Mouse (Mus musculus) hindbrain, embryonic 15.5 days (tissue): ENCODE data around the gene Fcgr4. TPM values are rescaled to one million over a fixed set of nuclear protein-coding genes. Genes with fewer than 3 reads are reported as not detected.

Experiments
- ATAC-seq: fragments of 200-750 bp; cut with Nextera tagmentation; 2 replicates; pipeline ENCODE4 v1.8.0; 2017; ENCODE audit warnings: low read depth, moderate number of reproducible peaks, moderate TSS enrichment; ENCODE audit not compliant: low FRiP score
- H3K27ac ChIP-seq: fragments of 300-500 bp; sonication (generic); replicated peaks from 2 replicates; pipeline ENCODE4 v1.5.1; 2015; ENCODE audit warnings: mild to moderate bottlenecking, inconsistent platforms
- H3K27me3 ChIP-seq: fragments of 300-500 bp; sonication (generic); 2 replicates; pipeline ENCODE4 v1.6.1; 2015; ENCODE audit warnings: control low read depth, inconsistent platforms
- H3K36me3 ChIP-seq: fragments of 300-500 bp; sonication (generic); 2 replicates; pipeline ENCODE4 v1.6.1; 2015; ENCODE audit warnings: control low read depth, inconsistent platforms
- H3K4me1 ChIP-seq: fragments of 300-500 bp; sonication (generic); replicated peaks from 2 replicates; pipeline ENCODE4 v1.6.1; 2015; ENCODE audit warnings: control low read depth, inconsistent platforms
- H3K4me2 ChIP-seq: fragments of 300-500 bp; sonication (generic); 2 replicates; pipeline ENCODE4 v1.6.1; 2015; ENCODE audit warnings: moderate library complexity, mild to moderate bottlenecking, inconsistent platforms
- H3K4me3 ChIP-seq: fragments of 300-500 bp; sonication (generic); 2 replicates; pipeline ENCODE4 v1.5.1; 2015; ENCODE audit warnings: mild to moderate bottlenecking, inconsistent platforms
- H3K9ac ChIP-seq: fragments of 300-500 bp; sonication (generic); 2 replicates; pipeline ENCODE4 v1.6.1; 2015; ENCODE audit warnings: inconsistent platforms
- H3K9me3 ChIP-seq: fragments of 300-500 bp; sonication (generic); 2 replicates; pipeline ENCODE4 v1.6.1; 2016; ENCODE audit warnings: control low read depth, inconsistent platforms
- WGBS: fragments of 180-500 bp; shearing (Covaris S2); methylation state at CpG from one replicate; pipeline ENCODE4 v1.1.7; 2015; 5-methylcytosine and 5-hydroxymethylcytosine counted together
- polyA plus RNA-seq: library from polyadenylated mRNA; unstranded; fragments of >200 nt; fragmentation: Nextera tagmentation; extraction: Ambion mirVana; gene quantifications from 2 replicates; pipeline ENCODE4 v1.2.1, GENCODE M21; 2015

Fcgr4 gene
- polyA plus RNA-seq, 1 experiment from 2014 or later, result 0.27 TPM

DNA sequence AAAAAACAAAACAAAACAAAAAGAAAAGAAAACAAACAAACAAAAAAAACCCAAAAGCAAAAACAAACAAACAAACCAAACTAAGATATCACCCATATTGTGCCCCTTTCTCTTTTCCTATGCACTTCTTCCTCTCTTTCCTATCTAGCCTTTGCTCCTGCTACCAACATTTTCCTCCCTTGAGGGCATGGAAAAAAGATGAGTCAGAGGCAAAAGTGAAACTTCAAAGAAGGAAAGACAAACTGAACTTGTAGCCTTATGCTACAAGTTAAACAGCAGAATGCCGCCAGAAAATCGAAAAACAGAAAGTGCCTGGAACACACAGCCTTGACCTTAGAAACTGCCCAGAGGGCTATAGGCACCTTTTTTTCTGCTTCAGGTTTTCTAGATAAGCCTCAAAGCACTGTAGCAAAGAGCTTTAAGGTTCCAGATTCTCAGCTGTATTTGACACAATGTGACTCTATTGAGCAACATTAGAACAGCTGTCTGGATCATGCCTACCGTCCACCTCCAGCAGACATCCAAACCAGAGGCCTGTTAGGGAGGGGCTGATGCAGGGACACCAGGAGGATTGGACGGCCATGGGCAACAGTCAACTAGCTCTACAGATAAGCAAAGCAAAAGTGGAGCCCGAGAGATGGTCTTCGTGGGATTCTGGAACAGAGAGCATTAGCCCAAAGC is 1.9 kb upstream of the Fcgr4 start:
- WGBS, result 88% methylated on average over 6 of the region's 6 CpGs

DNA sequence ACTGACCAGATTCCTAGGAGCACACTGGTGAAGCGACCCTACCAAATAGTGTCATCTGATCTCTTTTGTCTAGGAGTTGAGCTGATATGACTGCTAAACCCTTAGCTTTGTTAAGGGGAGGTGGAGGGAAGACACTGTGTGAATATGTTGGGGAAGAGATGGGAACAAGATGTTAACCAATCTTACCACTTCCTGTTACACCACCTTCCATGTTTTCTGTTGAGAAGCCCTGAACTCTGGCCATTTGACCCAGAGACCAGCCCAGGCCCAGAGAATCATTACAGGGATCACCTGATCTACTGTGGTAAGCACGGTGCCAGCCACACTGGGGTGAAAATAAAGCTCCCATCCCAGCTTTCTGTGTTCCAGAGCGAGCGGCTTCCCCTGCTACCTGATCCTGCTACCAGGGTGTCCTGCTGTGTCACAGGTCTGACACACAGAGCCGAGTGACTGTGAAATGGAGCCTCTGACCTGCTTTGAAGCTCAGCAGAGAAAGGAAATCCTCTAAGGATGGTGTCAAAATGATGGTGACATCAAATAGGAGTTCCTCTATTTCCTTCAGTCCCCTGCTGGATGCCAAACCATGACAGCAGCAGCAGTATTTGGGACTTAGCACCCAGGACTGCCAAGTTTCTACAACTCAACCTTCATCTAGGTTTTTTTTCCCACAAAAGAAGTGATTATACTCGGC is 1.1 kb upstream of the Fcgr4 start:
- no peak overlapping the region for H3K4me3 ChIP-seq
- no peaks in the 10 kb centered on the region for H3K27me3 ChIP-seq
- no peaks in the 10 kb centered on the region for H3K4me1 ChIP-seq
- no peak overlapping the region for H3K27ac ChIP-seq
- no peak for ATAC-seq
- no peak overlapping the region for H3K4me2 ChIP-seq
- H3K9ac ChIP-seq, result no peak overlapping the region
- H3K9me3 ChIP-seq, result no peaks in the 10 kb centered on the region
- 66% methylated on average over 6 of the region's 6 CpGs for WGBS
- no peaks in the 10 kb centered on the region for H3K36me3 ChIP-seq

More for the DNA sequence above, 1.9 kb upstream of the Fcgr4 start:
- Histone ChIP-seq H3K36me3 (no peaks in the 10 kb centered on the region), H3K4me2 (no peak overlapping the region), H3K27ac (no peak overlapping the region), H3K4me3 (no peak overlapping the region), H3K9ac (no peak overlapping the region), H3K4me1 (no peaks in the 10 kb centered on the region), H3K27me3 (no peaks in the 10 kb centered on the region), H3K9me3 (no peaks in the 10 kb centered on the region)
- ATAC-seq, result no peak

DNA sequence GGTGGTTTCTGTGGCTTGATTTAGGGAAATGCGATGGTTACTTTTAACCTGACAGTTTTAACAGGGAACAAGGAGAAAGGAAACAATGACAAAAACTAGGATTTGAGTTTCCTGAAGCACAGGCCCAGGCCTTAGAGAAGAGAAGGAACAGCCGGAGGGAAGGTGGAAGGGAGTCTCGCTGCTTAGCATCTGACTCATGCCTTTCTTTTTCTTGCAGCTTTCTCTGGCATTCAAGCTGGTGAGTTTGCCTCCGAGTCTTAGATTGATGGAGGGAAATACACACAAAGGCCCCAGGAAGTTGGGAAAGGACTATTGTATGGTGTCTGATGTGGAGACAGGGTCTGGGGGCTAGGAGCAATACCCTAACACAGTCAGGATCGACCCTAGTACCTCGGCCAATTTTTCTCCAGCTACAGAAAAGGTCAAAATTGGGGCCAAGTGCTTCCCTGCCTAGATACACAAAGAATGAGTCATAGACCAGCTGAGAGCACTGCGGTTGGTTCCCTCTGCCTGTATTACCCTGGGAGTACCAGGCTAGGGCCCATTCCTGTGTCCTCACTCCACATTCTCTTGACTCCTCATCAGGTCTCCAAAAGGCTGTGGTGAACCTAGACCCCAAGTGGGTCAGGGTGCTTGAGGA is 711 bp downstream of the Fcgr4 start:
- no peaks in the 10 kb centered on the region for H3K27me3 ChIP-seq
- no peaks in the 10 kb centered on the region for H3K36me3 ChIP-seq
- H3K4me1 ChIP-seq, result no peaks in the 10 kb centered on the region
- WGBS, result 67% methylated on average over 7 of the region's 7 CpGs
- no peak overlapping the region for H3K4me2 ChIP-seq
- H3K9me3 ChIP-seq, result no peaks in the 10 kb centered on the region
- no peak overlapping the region for H3K9ac ChIP-seq
- no peak overlapping the region for H3K4me3 ChIP-seq
- ATAC-seq, result no peak
- H3K27ac ChIP-seq, result no peak overlapping the region

DNA sequence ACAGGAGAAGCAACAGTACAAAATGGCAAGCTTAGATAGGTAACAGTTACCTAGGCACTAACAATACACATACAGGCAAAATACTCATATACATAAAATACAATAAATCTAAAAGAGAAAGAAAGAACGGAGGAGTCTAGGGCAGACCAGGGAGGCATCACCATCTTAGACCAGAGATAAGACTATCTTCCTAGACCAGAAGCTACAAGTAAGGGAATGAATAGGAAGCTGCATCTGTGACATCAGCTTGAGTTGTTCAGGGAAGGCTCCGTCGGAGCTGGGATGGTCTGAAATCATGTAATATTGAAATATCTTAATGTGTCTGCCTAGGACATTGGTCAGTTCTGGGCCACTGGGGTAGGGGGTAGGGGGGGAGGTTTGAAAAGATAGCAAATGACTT is 13.0 kb downstream of the Fcgr4 start:
- no peak overlapping the region for H3K27ac ChIP-seq
- no peak overlapping the region; the same call in 1 of the 2 replicates for H3K4me3 ChIP-seq
- H3K4me2 ChIP-seq, result no peak overlapping the region
- ATAC-seq, result no peak
- no peak overlapping the region for H3K9ac ChIP-seq
- peaks cover 20% of the 10 kb centered on the region for H3K27me3 ChIP-seq
- 86% methylated on average over 3 of the region's 3 CpGs for WGBS
- no peaks in the 10 kb centered on the region for H3K9me3 ChIP-seq
- H3K4me1 ChIP-seq, result peaks cover 29% of the 10 kb centered on the region
- no peaks in the 10 kb centered on the region for H3K36me3 ChIP-seq

DNA sequence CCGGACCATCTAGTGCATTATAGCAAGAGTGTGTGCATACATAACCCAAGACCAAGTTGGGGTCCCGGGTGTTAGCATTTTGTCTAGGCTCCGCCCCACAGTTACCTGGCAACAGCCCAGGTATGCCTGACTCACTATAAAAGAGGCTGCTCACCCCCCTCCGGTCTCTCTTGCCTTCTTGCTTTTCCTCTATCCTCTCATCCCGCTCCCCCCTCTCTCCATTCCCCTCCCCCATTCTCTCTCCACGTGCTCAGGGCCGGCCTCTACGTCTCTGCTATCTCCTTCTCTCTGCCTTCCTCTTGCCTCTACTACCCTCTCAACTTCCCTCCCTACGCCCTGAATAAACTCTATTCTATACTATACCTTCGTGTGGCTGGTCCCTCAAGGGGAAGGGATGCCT is 14.0 kb downstream of the Fcgr4 start:
- Histone ChIP-seq H3K27me3 (peaks cover 20% of the 10 kb centered on the region), H3K36me3 (no peaks in the 10 kb centered on the region), H3K9ac (peak overlapping the region; percentile 40), H3K4me1 (peaks cover 29% of the 10 kb centered on the region), H3K9me3 (no peaks in the 10 kb centered on the region), H3K4me3 (peak overlapping the region; percentile 50), H3K27ac (no peak overlapping the region), H3K4me2 (peak overlapping the region; percentile 68)
- peak; percentile 29; the same call in 1 of the 2 replicates for ATAC-seq
- WGBS, result 3% methylated on average over 10 of the region's 10 CpGs

DNA sequence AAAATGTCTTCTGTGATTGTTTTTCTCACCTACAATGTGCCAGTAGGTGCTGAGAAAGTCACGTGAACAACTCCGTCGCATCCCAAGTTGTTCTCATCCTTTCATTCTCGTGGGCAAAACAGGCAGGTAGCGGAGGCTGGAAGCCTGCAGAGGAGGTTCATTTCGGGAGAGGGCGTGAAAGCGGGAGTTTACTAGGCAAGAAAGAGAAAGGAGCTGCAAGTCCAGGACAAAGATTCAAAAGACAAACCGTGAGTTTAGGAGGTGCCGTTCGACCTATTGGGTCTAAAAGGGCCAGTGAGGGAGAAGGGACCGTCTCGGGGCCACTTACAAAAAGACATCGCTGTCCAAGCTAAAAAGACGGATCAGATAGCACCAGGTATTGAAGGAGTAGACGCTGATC is 14.5 kb downstream of the Fcgr4 start:
- Histone ChIP-seq H3K4me3 (peak overlapping the region; percentile 50), H3K36me3 (no peaks in the 10 kb centered on the region), H3K9ac (peak overlapping the region; percentile 40), H3K4me1 (peaks cover 29% of the 10 kb centered on the region), H3K9me3 (no peaks in the 10 kb centered on the region), H3K27ac (0 out of 2 replicates have a peak overlapping the region, but pooled peaks have one; percentile 32), H3K4me2 (peak overlapping the region; percentile 68), H3K27me3 (peaks cover 20% of the 10 kb centered on the region)
- ATAC-seq, result peak; percentile 2; the same call in 1 of the 2 replicates
- 0% methylated on average over 16 of the region's 16 CpGs for WGBS

DNA sequence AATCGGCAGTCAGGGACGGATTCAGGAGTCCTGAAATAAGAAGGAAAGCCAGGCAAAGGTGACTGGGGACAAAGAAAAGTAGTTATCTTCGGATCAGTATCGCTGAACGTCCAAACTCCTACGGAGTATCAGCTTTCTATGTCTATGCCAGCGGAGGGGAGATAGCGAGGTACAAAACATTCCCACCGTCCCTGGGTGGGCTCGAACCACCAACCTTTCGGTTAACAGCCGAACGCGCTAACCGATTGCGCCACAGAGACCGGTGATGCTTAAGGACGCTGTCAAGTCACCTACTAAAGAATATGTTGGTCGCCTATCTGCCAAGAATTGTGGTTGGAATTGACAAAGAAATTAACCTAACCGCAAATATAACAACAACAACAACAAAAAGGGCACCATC is 15.0 kb downstream of the Fcgr4 start:
- Histone ChIP-seq H3K4me2 (peak overlapping the region; percentile 68), H3K4me3 (peak overlapping the region; percentile 50), H3K27me3 (peaks cover 20% of the 10 kb centered on the region), H3K4me1 (peaks cover 29% of the 10 kb centered on the region), H3K9me3 (no peaks in the 10 kb centered on the region), H3K27ac (0 out of 2 replicates have a peak overlapping the region, but pooled peaks have one; percentile 32), H3K9ac (peak overlapping the region; percentile 40), H3K36me3 (no peaks in the 10 kb centered on the region)
- under 1% methylated on average over 20 of the region's 20 CpGs for WGBS
- peak; percentile 77 for ATAC-seq

DNA sequence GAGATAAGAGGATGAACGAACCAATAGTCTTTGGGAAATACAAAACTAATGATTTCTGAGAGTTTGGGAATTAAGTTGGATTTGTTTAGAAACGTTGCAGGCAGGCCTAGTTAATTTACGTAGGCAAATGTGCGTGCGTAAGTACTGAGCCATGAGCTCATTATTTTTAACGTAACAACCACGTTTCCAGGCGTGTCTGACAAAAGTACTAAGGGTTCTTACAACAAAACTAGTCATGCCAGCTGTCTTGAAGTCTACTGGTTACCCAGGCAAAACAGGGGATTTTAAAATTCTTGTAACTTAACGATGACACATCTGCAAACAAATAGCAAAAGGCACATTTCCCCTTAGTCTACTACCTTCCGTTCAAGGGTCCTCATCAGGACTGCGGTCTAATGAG is 15.5 kb downstream of the Fcgr4 start:
- 8% methylated on average over 11 of the region's 11 CpGs for WGBS
- ATAC-seq, result no peak
- Histone ChIP-seq H3K27ac (no peak overlapping the region), H3K4me2 (peak overlapping the region; percentile 68), H3K9ac (0 out of 2 replicates have a peak overlapping the region, but pooled peaks have one; percentile 32), H3K9me3 (no peaks in the 10 kb centered on the region), H3K36me3 (no peaks in the 10 kb centered on the region), H3K4me3 (peak overlapping the region; percentile 50), H3K27me3 (peaks cover 20% of the 10 kb centered on the region), H3K4me1 (peaks cover 29% of the 10 kb centered on the region)

DNA sequence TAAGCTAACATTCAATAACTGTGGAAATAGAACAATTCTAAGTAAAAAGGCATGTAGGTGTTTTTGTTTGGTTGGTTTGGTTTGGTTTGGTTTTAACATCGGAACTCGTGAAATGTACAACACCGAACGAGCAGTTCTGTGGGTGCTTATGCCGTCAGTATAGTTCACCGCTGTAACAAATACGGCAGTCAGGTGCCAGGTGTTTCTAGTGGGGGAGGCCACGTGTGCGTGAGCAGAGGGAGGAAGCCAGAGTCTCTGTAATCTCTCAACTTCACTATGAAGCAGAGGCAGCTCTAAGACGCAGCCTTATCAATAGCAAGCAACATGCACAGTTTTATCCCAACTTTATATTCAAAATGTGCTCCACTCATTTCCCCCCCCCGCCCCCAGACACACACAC is 16.9 kb downstream of the Fcgr4 start:
- no peak overlapping the region for H3K9ac ChIP-seq
- peaks cover 29% of the 10 kb centered on the region for H3K4me1 ChIP-seq
- no peaks in the 10 kb centered on the region for H3K36me3 ChIP-seq
- H3K9me3 ChIP-seq, result no peaks in the 10 kb centered on the region
- peak overlapping the region; percentile 68 for H3K4me2 ChIP-seq
- peaks cover 19% of the 10 kb centered on the region for H3K27me3 ChIP-seq
- ATAC-seq, result no peak
- no peak overlapping the region; the same call in 1 of the 2 replicates for H3K4me3 ChIP-seq
- WGBS, result 56% methylated on average over 11 of the region's 11 CpGs
- no peak overlapping the region for H3K27ac ChIP-seq

DNA sequence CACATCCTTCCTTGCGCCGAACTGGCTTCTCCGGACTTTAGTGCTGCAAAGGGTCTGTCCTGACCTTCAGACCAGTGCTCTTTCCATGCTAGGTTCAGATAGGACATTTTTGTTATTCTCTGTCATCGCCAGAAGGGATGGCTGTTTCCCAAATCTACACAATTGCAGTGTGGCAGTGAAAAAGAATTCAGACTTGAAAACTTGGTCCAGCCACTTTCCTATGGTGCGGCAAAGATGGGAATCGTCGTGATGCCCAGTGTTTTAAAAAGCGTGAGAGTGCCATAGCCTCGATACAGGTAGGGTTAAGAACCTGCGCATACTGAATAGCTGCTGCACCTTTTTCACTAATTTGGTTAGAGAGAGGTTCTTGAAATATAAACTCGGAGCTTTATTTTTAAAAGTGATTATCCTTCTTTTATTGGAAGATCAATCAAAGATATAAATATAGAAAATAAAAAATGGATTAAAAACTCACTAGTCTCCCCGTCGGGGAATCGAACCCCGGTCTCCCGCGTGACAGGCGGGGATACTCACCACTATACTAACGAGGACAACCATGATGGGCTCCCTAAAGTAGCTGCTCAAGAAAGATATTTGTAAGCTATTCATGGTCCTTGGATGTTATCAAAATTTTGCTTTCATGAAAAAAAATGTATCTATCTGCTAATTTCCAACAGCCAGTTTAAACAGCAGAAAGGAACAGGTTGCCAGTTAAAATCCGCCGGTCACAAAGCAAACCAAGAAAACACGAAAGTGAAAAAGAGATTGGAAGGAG is 18.0 kb downstream of the Fcgr4 start:
- peak; percentile 65; the same call in 1 of the 2 replicates for ATAC-seq

DNA sequence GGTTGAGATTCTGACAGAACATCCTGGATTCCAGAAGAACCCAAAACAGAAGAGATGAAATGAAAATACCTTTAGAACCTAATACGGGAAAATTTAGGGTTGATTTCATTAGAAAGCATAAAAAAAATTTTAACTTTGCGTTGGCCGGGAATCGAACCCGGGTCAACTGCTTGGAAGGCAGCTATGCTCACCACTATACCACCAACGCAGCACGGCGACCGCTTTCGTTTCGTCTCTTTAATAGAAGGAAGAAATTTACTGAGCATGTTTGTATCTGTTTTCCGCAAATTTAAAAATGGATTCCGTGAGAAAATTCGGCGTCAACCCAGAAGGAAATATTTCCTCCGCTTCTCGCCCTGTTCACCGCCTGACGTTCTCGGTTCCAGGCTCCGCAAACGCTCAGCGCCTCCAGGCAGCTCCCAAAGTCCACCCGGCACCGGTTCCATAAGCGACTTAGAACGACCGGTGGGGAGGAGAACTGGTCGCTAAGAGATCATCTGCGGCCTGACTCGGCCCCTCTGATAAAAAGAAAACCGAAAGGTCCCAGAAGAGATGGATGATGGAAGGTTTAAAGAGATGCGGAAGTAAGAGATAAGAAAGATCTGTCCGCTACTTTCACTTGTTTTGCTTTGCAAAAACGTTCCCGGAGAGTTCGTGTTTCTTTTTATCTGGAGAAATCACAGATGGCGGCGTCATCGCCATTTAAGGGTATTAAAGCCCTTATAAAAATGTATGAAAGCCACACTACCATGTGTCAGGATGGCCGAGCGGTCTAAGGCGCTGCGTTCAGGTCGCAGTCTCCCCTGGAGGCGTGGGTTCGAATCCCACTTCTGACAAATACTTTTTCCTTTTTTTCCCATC is 19.4 kb downstream of the Fcgr4 start:
- Histone ChIP-seq H3K4me2 (peak overlapping the region; percentile 55), H3K27ac (peak overlapping the region; percentile 93), H3K36me3 (no peaks in the 10 kb centered on the region), H3K4me3 (peak overlapping the region; percentile 99), H3K9ac (peak overlapping the region; percentile 92), H3K9me3 (no peaks in the 10 kb centered on the region), H3K4me1 (peaks cover 22% of the 10 kb centered on the region), H3K27me3 (0 out of 2 replicates have a peak, but pooled peaks cover 6% of the 10 kb centered on the region)
- WGBS, result under 1% methylated on average over 47 of the region's 47 CpGs
- ATAC-seq, result peak; percentile 81

More for the DNA sequence above, 18.0 kb downstream of the Fcgr4 start:
- Histone ChIP-seq H3K4me2 (peak overlapping the region; percentile 68), H3K36me3 (no peaks in the 10 kb centered on the region), H3K9ac (peak overlapping the region; percentile 29; the same call in 1 of the 2 replicates), H3K27me3 (peaks cover 8% of the 10 kb centered on the region; the same call in 1 of the 2 replicates), H3K9me3 (no peaks in the 10 kb centered on the region), H3K27ac (no peak overlapping the region), H3K4me3 (peak overlapping the region; percentile 49), H3K4me1 (peaks cover 29% of the 10 kb centered on the region)
- WGBS, result 4% methylated on average over 22 of the region's 22 CpGs
